Mouse (Mus musculus): ENCODE data around the gene Oxa1l.
"Not testable (repeated sequence)": the region's sequence is repeated elsewhere in the genome, so short reads cannot be mapped to it uniquely, and the experiment has no call there.

The Oxa1l gene

DNA sequence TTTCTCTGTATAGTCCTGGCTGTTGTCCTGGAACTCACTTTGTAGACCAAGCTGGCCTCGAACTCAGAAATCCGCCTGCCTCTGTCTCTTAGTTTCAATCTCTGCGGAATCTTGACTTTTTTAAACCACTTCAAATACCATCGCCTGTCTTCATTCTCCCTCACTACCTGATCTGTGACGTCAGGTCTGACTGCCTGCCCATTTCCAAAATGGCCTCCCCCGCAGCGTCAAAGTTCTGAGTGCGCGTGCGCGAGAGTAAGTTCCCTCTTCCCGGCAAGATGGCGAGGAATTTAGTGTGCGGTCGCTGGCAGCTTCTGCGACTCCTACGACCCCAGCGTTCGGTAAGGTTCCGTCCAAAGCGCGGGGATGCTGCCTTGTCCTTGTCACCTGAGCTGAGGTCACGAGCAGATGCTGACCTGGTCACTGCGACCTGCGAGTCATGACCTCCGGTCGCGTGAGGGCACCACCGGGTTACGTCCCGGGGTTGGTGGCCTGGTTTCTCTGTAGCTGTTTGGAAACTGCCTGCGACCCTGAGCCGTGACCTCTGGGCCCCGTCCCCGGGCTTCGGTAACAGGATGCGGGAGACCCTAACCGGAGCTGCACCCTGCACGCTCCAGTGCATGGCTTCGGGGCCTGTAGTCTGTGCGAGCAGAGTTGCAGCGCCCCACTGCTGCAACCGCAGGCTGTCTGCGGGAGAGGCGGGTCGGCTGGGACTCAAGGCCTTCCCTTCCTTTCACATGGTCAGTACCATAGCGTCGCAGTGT lies at the start of gene Oxa1l:
Gene Oxa1l, plus strand, starts transcription at position 258 of the 764 bp plus-strand sequence.
- peak; percentile 97 for DNase-seq (ENCODE audit: low spot score in 2 of 2)

GRCm38 (mm10) chr14:54311763-54312162 lies 48.9 kb upstream of the Oxa1l start:
- no peak for DNase-seq (ENCODE audit: low spot score in 2 of 2)

DNA sequence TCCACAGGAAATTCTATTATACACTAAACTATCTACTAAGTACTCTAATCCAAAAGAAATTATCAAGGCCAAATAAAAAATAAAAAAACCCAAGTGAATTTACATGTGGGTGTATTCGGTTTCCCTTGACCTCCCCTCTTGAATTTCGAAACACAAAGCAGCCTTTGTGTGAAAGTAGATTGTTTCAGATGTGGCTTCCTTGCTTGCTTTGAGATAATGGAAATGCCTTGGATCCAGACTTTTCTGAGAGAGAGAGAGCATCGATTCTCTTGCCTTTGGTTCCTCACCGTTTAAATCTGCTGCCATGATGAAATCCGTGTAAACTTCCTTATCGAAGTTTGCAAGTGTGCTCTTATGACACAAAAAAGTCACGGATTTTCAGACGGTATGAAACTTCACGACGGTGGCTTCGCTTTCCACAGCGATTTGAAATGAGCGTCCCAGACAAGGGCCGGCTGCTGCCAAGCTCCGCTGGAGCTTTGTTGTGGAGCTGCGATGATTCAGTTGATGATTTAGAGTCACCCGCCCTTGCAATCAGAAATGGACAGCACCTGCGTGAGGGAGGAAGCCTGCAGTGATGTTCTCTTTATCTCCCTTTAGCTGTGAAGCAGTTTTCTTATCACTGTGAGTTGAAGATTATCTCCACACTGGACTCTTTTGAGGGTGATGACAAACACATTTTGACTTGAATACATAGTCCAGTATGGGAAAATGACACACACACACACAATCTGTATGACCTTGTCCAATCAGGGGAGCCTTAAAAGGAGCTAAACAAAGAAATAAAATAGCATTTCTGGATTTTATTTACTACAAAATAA lies 38.9 kb upstream of the Oxa1l start:
- no peak for DNase-seq (ENCODE audit: low spot score in 2 of 2)

DNA sequence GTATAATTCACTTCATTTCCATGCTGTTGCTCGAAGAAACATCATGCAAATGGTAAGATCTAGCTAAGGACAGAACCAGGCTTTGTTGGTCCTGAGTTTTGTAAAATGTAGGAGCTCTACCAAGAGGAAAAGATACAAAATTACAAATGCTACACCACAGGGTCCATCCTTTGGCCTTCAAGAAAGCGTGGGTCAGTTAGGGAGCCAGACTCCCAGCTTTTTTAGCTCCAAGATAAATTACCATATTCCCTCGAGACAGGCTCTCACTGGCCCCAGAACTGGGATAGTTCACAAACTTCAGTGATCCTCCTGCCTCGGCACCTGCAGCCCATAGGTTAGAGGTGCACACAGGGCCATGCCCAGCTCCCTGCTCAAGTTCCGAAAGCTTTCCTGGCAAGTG lies 36.1 kb upstream of the Oxa1l start:
- no peak for DNase-seq (ENCODE audit: low spot score in 2 of 2)

DNA sequence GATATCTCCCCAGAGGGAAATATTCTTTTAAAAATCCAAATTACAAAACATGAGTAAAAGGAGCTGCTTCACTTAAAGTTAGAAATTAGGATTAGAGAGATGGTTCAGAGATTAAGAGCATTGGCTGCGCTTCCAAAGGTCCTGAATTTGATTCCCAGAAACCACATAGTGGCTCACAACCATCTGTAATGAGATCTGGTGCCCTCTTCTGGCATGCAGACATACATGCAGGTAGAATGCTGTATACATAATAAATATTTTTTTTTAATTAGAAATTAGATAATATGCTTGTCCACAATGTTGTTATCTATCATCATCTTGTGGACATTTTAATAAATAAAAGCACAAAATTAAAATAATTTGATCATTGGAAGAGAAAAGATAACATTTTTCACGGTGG lies 32.1 kb upstream of the Oxa1l start:
- no peak for DNase-seq (ENCODE audit: low spot score in 2 of 2)

GRCm38 (mm10) chr14:54329201-54329600 lies 31.4 kb upstream of the Oxa1l start:
- no peak for DNase-seq (ENCODE audit: low spot score in 2 of 2)

DNA sequence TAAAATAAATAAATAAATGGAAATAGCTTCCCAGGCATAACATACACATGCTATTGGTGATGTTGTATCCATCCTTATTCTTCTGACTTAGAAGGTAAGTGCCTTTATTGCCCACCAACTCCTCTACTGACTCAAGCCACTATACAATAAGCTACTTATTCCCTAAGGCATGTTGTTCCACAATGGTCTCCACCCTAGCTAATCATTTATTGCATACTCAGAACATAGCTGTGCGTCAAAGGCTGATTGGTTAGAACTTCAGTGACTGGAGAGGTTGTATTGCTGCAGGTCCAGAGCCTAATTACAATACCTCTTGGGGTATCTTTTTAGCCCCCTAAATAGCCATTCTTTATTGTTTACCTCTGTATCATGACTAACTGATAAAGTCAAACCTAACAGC lies 29.5 kb upstream of the Oxa1l start:
- DNase-seq (ENCODE audit: low spot score in 2 of 2): no peak

GRCm38 (mm10) chr14:54332176-54333074 lies 28.2 kb upstream of the Oxa1l start:
- DNase-seq (ENCODE audit: low spot score in 2 of 2): no peak

DNA sequence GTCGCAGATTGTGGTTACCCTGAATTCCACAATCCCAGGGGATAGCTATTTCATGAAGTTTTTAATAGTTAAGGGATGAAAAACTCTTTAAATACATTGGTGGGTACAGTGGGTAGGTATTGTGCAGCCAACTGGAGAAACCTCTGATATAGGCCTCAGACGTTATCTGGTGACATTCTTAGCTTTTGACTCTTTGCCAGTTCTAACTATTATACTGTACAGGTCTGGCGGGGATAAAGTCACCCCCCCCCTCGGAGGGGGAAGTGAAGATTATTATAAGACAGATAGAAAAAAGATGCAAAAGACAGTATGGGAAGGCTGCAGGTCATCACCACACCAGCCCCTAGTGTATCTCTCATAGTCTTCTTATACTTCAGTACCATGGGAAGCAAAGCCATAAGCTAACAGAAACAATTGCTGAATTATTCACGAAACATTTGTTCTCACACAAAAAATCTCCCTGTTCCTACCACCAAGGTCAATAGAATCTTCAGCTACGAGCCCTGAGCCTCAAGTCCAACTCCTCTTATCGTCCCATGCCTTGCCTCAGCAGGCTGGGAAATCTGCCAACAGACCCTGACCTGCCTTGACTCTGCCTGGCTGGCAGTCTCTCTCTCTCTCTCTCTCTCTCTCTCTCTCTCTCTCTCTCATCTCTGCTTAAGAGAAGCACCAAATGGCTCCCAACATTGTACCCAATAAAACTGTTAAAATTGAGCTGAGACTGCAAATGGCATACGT lies 27.0 kb upstream of the Oxa1l start:
- DNase-seq (ENCODE audit: low spot score in 2 of 2): no peak

GRCm38 (mm10) chr14:54340836-54341235 lies 19.8 kb upstream of the Oxa1l start:
- DNase-seq (ENCODE audit: low spot score in 2 of 2): no peak

DNA sequence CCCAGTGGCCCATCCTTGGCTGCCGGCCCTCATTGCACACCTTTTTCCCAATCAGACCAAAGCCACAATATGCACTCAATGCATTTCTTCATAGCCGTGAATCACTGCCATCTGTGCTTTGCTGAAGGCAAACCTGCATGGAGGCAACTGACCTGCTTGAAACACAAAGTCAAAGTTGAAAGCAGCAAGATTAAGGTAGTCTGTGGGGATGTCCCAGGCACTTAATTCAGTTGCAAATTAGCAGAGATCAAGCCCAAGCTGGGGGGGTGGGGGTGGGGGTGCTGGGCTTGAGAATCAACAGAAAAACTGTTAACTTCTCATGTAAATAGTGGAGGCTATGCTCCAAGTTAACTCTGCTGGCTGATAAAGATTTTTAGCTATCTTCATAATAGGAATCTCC lies 18.8 kb upstream of the Oxa1l start:
- not testable (repeated sequence) for DNase-seq (ENCODE audit: low spot score in 2 of 2)

DNA sequence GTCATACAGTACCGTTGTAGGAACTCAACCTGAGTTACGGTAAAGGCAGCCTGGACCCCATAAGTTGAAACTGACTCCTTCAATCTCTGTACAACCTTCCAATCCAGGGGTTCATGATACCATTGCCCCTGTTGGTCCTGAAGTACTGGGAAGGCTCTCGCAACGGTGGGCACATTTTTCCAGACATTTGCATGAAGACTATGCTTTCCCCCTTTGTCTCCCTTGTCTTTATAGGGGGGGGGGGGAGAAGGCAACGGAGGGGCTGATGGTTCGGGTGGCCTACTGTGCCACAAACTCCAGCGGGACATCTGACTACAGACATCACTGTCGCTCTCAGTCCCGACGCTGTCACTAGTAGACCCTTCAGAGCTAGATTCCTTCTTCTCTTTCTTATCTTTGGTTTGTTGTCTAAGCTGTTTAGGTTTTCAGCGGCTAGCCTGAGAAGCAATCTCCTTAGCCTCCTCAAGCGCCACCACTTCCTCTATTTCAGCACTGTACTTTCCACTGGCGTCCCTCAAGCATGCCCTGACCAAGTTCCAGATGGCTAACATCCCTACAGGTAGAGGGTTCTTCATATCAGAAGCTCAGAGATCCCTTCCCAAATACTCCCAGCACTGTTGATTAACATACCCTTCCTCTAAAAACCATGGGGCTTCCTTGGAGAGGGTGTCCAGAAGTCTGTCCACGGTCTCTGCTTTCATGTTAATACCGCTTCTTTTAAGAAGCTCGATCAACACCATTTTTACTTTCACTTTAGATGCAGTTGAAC lies 9.7 kb upstream of the Oxa1l start:
- DNase-seq (ENCODE audit: low spot score in 2 of 2): not testable (repeated sequence)

GRCm38 (mm10) chr14:54352314-54352713 lies 8.3 kb upstream of the Oxa1l start:
- no peak for DNase-seq (ENCODE audit: low spot score in 2 of 2)

GRCm38 (mm10) chr14:54354406-54354805 lies 6.2 kb upstream of the Oxa1l start:
- no peak for DNase-seq (ENCODE audit: low spot score in 2 of 2)

DNA sequence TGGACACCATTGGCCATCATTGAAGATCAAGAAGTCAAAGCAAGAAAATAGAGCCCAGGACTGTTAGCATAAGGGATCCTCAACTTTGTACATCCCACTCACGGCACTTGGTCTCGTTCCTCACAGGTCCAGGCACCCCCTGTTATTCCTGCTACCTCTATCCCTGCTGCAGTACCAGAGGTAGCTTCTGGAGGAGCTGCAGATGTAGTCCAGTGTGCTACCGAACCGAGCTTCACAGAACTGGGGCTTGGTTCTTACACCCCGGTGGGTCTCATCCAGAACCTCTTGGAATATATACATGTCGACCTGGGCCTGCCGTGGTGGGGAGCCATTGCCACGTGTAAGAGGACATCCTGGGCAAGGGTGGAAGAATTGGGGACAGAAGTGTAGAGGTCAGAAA lies 2.5 kb downstream of the Oxa1l start:
- DNase-seq (ENCODE audit: low spot score in 2 of 2): no peak

- DNase-seq (ENCODE audit: low spot score in 2 of 2): no peak
Observed at GRCm38 (mm10) chr14:54365026-54365645, 4.5 kb downstream of the Oxa1l start.

GRCm38 (mm10) chr14:54366581-54366980 lies 5.9 kb downstream of the Oxa1l start:
- no peak for DNase-seq (ENCODE audit: low spot score in 2 of 2)

- DNase-seq (ENCODE audit: low spot score in 2 of 2): peak; percentile 19 to 26
Observed at GRCm38 (mm10) chr14:54367429-54368060, 6.9 kb downstream of the Oxa1l start.

DNA sequence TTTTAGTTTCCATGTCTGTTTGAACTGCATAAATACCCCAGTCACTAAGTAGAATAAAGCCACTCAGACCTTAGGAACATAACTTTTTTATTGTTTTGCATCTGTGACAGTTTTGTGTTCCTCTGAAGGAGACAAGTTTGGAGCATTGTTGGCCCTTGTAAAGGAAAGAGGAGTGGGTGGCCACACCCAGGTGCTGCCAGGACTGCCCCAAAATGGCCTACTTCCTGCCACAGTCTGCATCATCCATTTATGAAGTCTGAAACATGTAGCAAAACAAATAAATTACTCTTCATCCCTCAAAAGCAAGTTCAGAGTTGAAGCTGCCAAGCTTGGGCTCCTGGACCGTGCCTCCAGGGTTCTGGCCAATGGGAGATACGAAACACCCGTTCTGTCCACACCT lies 8.7 kb downstream of the Oxa1l start:
- no peak for DNase-seq (ENCODE audit: low spot score in 2 of 2)

- DNase-seq (ENCODE audit: low spot score in 2 of 2): no peak
Observed at GRCm38 (mm10) chr14:54370595-54370994, 10.0 kb downstream of the Oxa1l start.
